Mouse (Mus musculus) ES-E14 (cell line): ENCODE results near the gene Ccdc3. TPM values are rescaled to one million over a fixed set of nuclear protein-coding genes. Genes with fewer than 3 reads are reported as not detected.

Experiments used
- DNase-seq: peaks from one replicate; pipeline ENCODE4 v3.0.0-alpha.2; 2013; ENCODE audit warnings: low read depth, low spot score
- H3K27ac ChIP-seq: 2 replicates; pipeline ENCODE4 v1.5.1; 2012; ENCODE audit warnings: low read depth, mild to moderate bottlenecking, low read length, moderate library complexity, mixed read lengths; ENCODE audit not compliant: poor library complexity, insufficient read depth, severe bottlenecking
- H3K36me3 ChIP-seq: 2 replicates; pipeline ENCODE4 v1.6.1; 2012; ENCODE audit warnings: mild to moderate bottlenecking, low read length, moderate library complexity, mixed read lengths; ENCODE audit not compliant: control insufficient read depth, poor library complexity, insufficient read depth, severe bottlenecking
- H3K4me1 ChIP-seq, 2 experiments: fragments of 150-350 bp in 1 of 2; sonication (generic) in 1 of 2; 2 replicates each; pipeline ENCODE4 v1.6.1; 2012; ENCODE audit warnings: low read length in 2 of 2, mild to moderate bottlenecking in 1 of 2, mixed read lengths in 1 of 2; ENCODE audit not compliant: control insufficient read depth in 2 of 2, insufficient read depth in 2 of 2, poor library complexity in 1 of 2
- H3K4me3 ChIP-seq, 2 experiments: fragments of 150-350 bp in 1 of 2; sonication (generic) in 1 of 2; 2 replicates each; pipeline ENCODE4 v1.5.1; 2012; ENCODE audit warnings: low read length in 2 of 2, low read depth in 1 of 2, mild to moderate bottlenecking in 1 of 2, mixed read lengths in 1 of 2; ENCODE audit not compliant: insufficient read depth in 1 of 2, poor library complexity in 1 of 2, severe bottlenecking in 1 of 2
- H3K9ac ChIP-seq: 2 replicates; pipeline ENCODE4 v1.6.1; 2012; ENCODE audit warnings: low read depth, mild to moderate bottlenecking, low read length, mixed read lengths; ENCODE audit not compliant: poor library complexity, insufficient read depth, severe bottlenecking
- H3K9me3 ChIP-seq: fragments of 150-350 bp; sonication (generic); 2 replicates; pipeline ENCODE4 v1.6.1; 2012; ENCODE audit warnings: low read depth, mild to moderate bottlenecking, low read length; ENCODE audit not compliant: control insufficient read depth, insufficient read depth
- CHD2 ChIP-seq: IDR thresholded peaks from 2 replicates; pipeline ENCODE4 v1.6.1; 2014; ENCODE audit warnings: mild to moderate bottlenecking, low read depth, low read length, inconsistent platforms
- HCFC1 ChIP-seq: IDR thresholded peaks from 2 replicates; pipeline ENCODE4 v1.6.1; 2012; ENCODE audit warnings: low read length, inconsistent platforms, borderline replicate concordance; ENCODE audit not compliant: insufficient read depth
- MAFK ChIP-seq: IDR thresholded peaks from 2 replicates; pipeline ENCODE4 v1.6.1; 2014; ENCODE audit warnings: mild to moderate bottlenecking, low read depth, low read length, inconsistent platforms; ENCODE audit not compliant: insufficient read depth
- ZC3H11A ChIP-seq: IDR thresholded peaks from 2 replicates; pipeline ENCODE4 v1.6.1; 2012; ENCODE audit warnings: low read depth, mild to moderate bottlenecking, inconsistent platforms, low read length, borderline replicate concordance
- ZNF384 ChIP-seq: IDR thresholded peaks from 2 replicates; pipeline ENCODE4 v1.6.1; 2012; ENCODE audit warnings: low read depth, low read length, inconsistent platforms
- in situ Hi-C, 2 experiments: fragments of 600-800 bp; cut with MboI; formaldehyde crosslinking; loops; one replicate each; pipeline ENCODE4 v1.15.1; 2025; ENCODE audit warnings: low sequenced_read_pairs in 2 of 2, inconsistent platforms in 1 of 2; ENCODE audit not compliant: unreplicated experiment in 2 of 2
- total RNA-seq: library from RNA; depleted of rRNA; stranded (reverse); fragments of 300-350 nt; gene quantifications from 2 replicates; pipeline ENCODE4 v1.2.3, GENCODE M21; 2012; rRNA removed

Gene Ccdc3
- total RNA-seq, 1 experiment, result 9.2 TPM

GRCm38 (mm10) chr2:5262279-5262678 is 124.7 kb downstream of the Ccdc3 start:
- in situ Hi-C loops, result no loop called here
- TF ChIP-seq MAFK, result no peak
- no peak for TF ChIP-seq ZNF384
- TF ChIP-seq HCFC1, result no peak
- TF ChIP-seq CHD2, result no peak
- TF ChIP-seq ZC3H11A, result no peak
- DNase-seq, result no peak

GRCm38 (mm10) chr2:5267980-5268379 is 130.4 kb downstream of the Ccdc3 start:
- in situ Hi-C loops, result no loop called here
- Histone ChIP-seq H3K27ac (no peak overlapping the region), H3K36me3 (no peaks in the 10 kb centered on the region), H3K9me3 (no peaks in the 10 kb centered on the region), H3K4me1 (no peaks in the 10 kb centered on the region), H3K9ac (no peak overlapping the region), H3K4me3 (no peak overlapping the region)
- TF ChIP-seq CHD2 (no peak), ZC3H11A (no peak), HCFC1 (no peak), ZNF384 (no peak), MAFK (no peak)
- DNase-seq, result no peak

More at GRCm38 (mm10) chr2:5262279-5262678, 124.7 kb downstream of the Ccdc3 start:
- Histone ChIP-seq H3K4me3 (no peak overlapping the region), H3K9ac (no peak overlapping the region), H3K9me3 (no peaks in the 10 kb centered on the region), H3K36me3 (no peaks in the 10 kb centered on the region), H3K4me1 (no peaks in the 10 kb centered on the region), H3K27ac (no peak overlapping the region)

Other genes with a start within 250 kb of the Ccdc3 start
- gene Phyh, start 218.8 kb upstream of the Ccdc3 start, total RNA-seq, result 15.0 and 22.0 TPM in 2 replicates
- gene Ucma, start 161.7 kb upstream of the Ccdc3 start, total RNA-seq, result 2.5 and 2.7 TPM in 2 replicates
- gene Mcm10, start 125.0 kb upstream of the Ccdc3 start, total RNA-seq, result 127 and 141 TPM in 2 replicates
- gene Optn, start 73.7 kb upstream of the Ccdc3 start, total RNA-seq, result 4.6 and 4.9 TPM in 2 replicates